23 mouse cellular contexts compared by ENCODE assay signal in the genomic region with DNA sequence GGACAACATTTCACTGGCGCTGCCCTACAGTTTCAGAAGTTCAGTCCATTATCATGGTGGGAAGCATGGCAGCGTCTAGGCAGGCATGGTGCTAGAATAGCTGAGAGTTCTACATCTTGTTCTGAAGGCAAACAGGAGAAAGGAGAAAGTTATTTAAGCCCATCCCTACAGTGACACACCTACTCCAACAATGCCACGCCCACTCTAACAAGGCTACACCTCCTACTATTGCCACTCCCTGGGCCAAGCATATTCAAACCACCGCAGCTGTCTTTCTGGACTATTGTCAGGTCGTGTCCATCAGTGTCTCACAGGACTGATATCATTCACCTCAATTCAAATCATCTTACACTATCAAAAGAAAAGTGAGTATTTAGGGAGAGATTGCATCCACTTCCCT. TPM values are rescaled to one million over a fixed set of nuclear protein-coding genes. Genes with fewer than 3 reads are reported as not detected.
DNase-seq lines count a peak whose midpoint lies in the region; ATAC-seq and TF ChIP-seq lines count a peak whose summit lies in the region.
"Had no signal": no experiment of that assay in that cellular context is flagged by ENCODE, and none has a peak within 500 bp of the region (broad histone marks: within the 10 kb centered on the region; RNA-seq: fewer than 3 reads in every experiment).

No protein-coding gene starts in this region.

- peaks cover 11% of the 10 kb centered on the region for H3K4me1 ChIP-seq in liver, adult 2 months (ENCODE audit: control insufficient read depth, insufficient read depth, low read length)
- H3K4me1 ChIP-seq in liver, embryonic 11.5 days (replicated peaks; ENCODE audit: control insufficient read depth, insufficient read depth, low read length): no peaks in the 10 kb centered on the region
- H3K4me1 ChIP-seq in stomach, postnatal 0 days (replicated peaks; ENCODE audit: control insufficient read depth, insufficient read depth): no peaks in the 10 kb centered on the region
- H3K4me1 ChIP-seq: embryonic facial prominence, embryonic 12.5 days; embryonic facial prominence, embryonic 15.5 days; hindbrain, embryonic 12.5 days; hindbrain, embryonic 15.5 days had no signal

- no peak for ATAC-seq in liver, embryonic 11.5 days (replicated peaks; ENCODE audit: low FRiP score)
- ATAC-seq in stomach, postnatal 0 days (ENCODE audit: low FRiP score, low TSS enrichment): peak; percentile 40; the same call in 1 of the 2 replicates
- ATAC-seq: CD4-positive, CD25-positive, alpha-beta regulatory T cell, adult 4 months; forebrain, embryonic 14.5 days; forebrain, postnatal 0 days had no signal

- no peaks in the 10 kb centered on the region for H3K27me3 ChIP-seq in liver, adult 2 months (ENCODE audit: control insufficient read depth, insufficient read depth, low read length)
- H3K27me3 ChIP-seq in liver, embryonic 11.5 days (replicated peaks; ENCODE audit: control insufficient read depth, insufficient read depth, low read length): no peaks in the 10 kb centered on the region
- no peaks in the 10 kb centered on the region for H3K27me3 ChIP-seq in stomach, postnatal 0 days (ENCODE audit: control insufficient read depth, insufficient read depth, low read length)
- H3K27me3 ChIP-seq: embryonic facial prominence, embryonic 12.5 days; embryonic facial prominence, embryonic 15.5 days; heart, embryonic 13.5 days; hindbrain, embryonic 12.5 days; hindbrain, embryonic 15.5 days had no signal

- no peak overlapping the region for H3K4me2 ChIP-seq in liver, embryonic 11.5 days
- no peak overlapping the region for H3K4me2 ChIP-seq in stomach, postnatal 0 days (replicated peaks; ENCODE audit: low read depth)
- H3K4me2 ChIP-seq: embryonic facial prominence, embryonic 12.5 days; embryonic facial prominence, embryonic 15.5 days; heart, embryonic 13.5 days; hindbrain, embryonic 12.5 days; hindbrain, embryonic 15.5 days had no signal

- TF ChIP-seq CTCF in liver, adult 2 months (IDR thresholded peaks at IDR 0.05; ENCODE audit: low read depth, low read length): no peak
- TF ChIP-seq CTCF in stomach, postnatal 0 days (IDR thresholded peaks at IDR 0.05; ENCODE audit: low read depth): no peak

- no peak overlapping the region for H3K9ac ChIP-seq in liver, adult 2 months (ENCODE audit: low read depth, low read length)
- no peak overlapping the region for H3K9ac ChIP-seq in liver, embryonic 11.5 days (ENCODE audit: low read depth, low read length)
- H3K9ac ChIP-seq in stomach, postnatal 0 days (ENCODE audit: low read length): no peak overlapping the region
- H3K9ac ChIP-seq: embryonic facial prominence, embryonic 12.5 days; embryonic facial prominence, embryonic 15.5 days; forebrain, postnatal 0 days; heart, embryonic 13.5 days; hindbrain, embryonic 12.5 days; hindbrain, embryonic 15.5 days had no signal

- no peak overlapping the region for H3K4me3 ChIP-seq in liver, adult 2 months (ENCODE audit: insufficient read depth, low read depth, low read length)
- no peak overlapping the region for H3K4me3 ChIP-seq in liver, embryonic 11.5 days (ENCODE audit: low read depth, low read length)
- no peak overlapping the region for H3K4me3 ChIP-seq in stomach, postnatal 0 days (ENCODE audit: low read depth, low read length)
- H3K4me3 ChIP-seq: embryonic facial prominence, embryonic 12.5 days; embryonic facial prominence, embryonic 15.5 days; gastrocnemius, adult 2 months; heart, embryonic 10.5 days; heart, embryonic 13.5 days; hindbrain, embryonic 12.5 days; hindbrain, embryonic 15.5 days had no signal

- no peak for TF ChIP-seq POLR2A in liver, adult 2 months (IDR thresholded peaks at IDR 0.05; ENCODE audit: extremely low read depth, insufficient read depth, low read length)

- H3K36me3 ChIP-seq in liver, adult 2 months (ENCODE audit: control insufficient read depth, insufficient read depth, low read length): peaks cover 70% of the 10 kb centered on the region
- H3K36me3 ChIP-seq in liver, embryonic 11.5 days (ENCODE audit: control insufficient read depth, insufficient read depth, low read length): peaks cover 11% of the 10 kb centered on the region
- H3K36me3 ChIP-seq in stomach, postnatal 0 days (ENCODE audit: control insufficient read depth, insufficient read depth, low read length): peaks cover 44% of the 10 kb centered on the region

- H3K27ac ChIP-seq in liver, adult 2 months (replicated peaks; ENCODE audit: insufficient read depth, low read depth, low read length): peak overlapping the region; percentile 36
- no peak overlapping the region for H3K27ac ChIP-seq in liver, embryonic 11.5 days (ENCODE audit: low read depth, low read length)
- H3K27ac ChIP-seq in stomach, postnatal 0 days (replicated peaks): no peak overlapping the region
- H3K27ac ChIP-seq: embryonic facial prominence, embryonic 12.5 days; embryonic facial prominence, embryonic 15.5 days; gastrocnemius, adult 2 months; heart, embryonic 10.5 days; heart, embryonic 13.5 days; hindbrain, embryonic 12.5 days; hindbrain, embryonic 15.5 days had no signal

- TF ChIP-seq EP300 in stomach, postnatal 0 days (optimal IDR thresholded peaks at IDR 0.05): no peak

- WGBS in liver, adult 2 months: 97% methylated on average over 5 of the region's 5 CpGs
- 89% methylated on average over 5 of the region's 5 CpGs for WGBS in liver, embryonic 11.5 days
- 89% methylated on average over 5 of the region's 5 CpGs for WGBS in stomach, postnatal 0 days

- H3K9me3 ChIP-seq in liver, embryonic 11.5 days (ENCODE audit: control insufficient read depth, low read length): no peaks in the 10 kb centered on the region
- no peaks in the 10 kb centered on the region for H3K9me3 ChIP-seq in stomach, postnatal 0 days (ENCODE audit: control insufficient read depth, low read length)
- H3K9me3 ChIP-seq: embryonic facial prominence, embryonic 12.5 days; embryonic facial prominence, embryonic 15.5 days; heart, embryonic 10.5 days; heart, embryonic 13.5 days; hindbrain, embryonic 12.5 days; hindbrain, embryonic 15.5 days had no signal

- H3K79me2 ChIP-seq in liver, adult 2 months (ENCODE audit: control insufficient read depth, insufficient read depth, low read length): no peaks in the 10 kb centered on the region

- DNase-seq in liver, adult 2 months (ENCODE audit: extremely low read depth, low read depth, low spot score): no peak
- no peak for DNase-seq in liver, embryonic 11.5 days (ENCODE audit: low spot score)
- peak; percentile 70 for DNase-seq in ZHBTc4 (ENCODE audit: low read depth, low spot score)
- no peak for DNase-seq in stomach, postnatal 0 days (ENCODE audit: low spot score)
- DNase-seq in right cerebral cortex, postnatal 10 days (ENCODE audit: low spot score in 2 of 2): no peak
- DNase-seq in embryo, embryonic 10.5 days (ENCODE audit: low spot score): no peak
- DNase-seq: adrenal gland, adult 8-10 months; adrenal gland, postnatal 25 days; cerebellum, adult 18-20 months; cerebellum, adult 9-10 months; cerebellum, postnatal 14 days; forebrain, postnatal 0 days; gastrocnemius, adult 2 months; gastrocnemius, postnatal 14 days; heart, adult 18-20 months had no signal

RNA-seq across cellular contexts. Expression of gene Il6st, which starts 22.8 kb away (rescaled TPM):
- 70.2 and 82.8 TPM in 2 replicates for total RNA-seq in liver, adult 2 months (2014; rRNA removed)
- polyA plus RNA-seq in liver, adult 2 months (2012; rRNA removed): 16.0 and 18.9 TPM in 2 replicates
- polyA plus RNA-seq in liver, embryonic 11.5 days (2014; fragmentation: Nextera tagmentation; extraction: Ambion mirVana): 12.4 and 14.0 TPM in 2 replicates
- polyA plus RNA-seq in stomach, postnatal 0 days (2015; fragmentation: Nextera tagmentation; extraction: Ambion mirVana): 22.2 and 25.8 TPM in 2 replicates
